Mouse (Mus musculus) kidney, postnatal 10 days (tissue): ENCODE data around the gene Etl4.

Experiments
- DNase-seq: peaks from one replicate; pipeline ENCODE4 v3.0.0; 2021; ENCODE audit warnings: mixed read lengths

Gene Etl4

DNA sequence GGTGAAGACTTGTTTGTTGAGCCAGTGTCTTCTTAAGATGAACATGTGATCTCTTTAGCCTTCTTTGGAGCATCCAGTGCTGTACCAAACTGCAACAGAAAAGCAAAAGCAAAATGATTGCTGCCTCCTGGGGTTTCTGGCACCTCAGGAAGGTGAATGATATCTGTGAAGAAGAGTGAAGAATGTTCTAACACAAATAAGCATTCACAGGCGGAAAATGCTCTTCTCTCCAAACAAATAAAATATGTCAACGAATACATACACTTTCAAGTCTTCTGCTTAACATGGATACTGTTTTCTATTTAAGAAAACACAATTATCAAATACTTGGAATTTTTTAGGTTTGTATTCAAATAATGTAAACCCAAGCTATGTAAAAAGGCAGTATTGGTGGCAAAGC, 678.3 kb downstream of the Etl4 start:
- no peak for DNase-seq

DNA sequence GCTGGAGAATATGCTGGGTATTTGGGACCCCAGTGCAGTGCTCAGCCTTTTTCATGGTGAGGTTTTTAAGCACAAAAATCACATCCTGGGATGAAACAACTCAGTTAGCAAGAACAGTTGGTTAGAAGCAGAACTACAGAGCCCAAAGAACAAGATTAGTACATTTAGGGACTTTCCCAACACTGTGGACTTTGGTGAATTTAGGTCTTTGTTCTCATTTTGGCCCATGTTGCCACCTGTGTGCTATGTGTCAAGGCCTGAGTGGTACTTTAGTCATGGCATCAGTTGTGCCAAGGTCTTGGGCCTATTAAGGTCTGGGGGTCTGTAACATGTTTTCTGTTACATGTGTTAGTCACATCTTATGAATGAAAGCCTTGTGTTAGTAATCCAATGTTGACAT, 679.1 kb downstream of the Etl4 start:
- DNase-seq = no peak

DNA sequence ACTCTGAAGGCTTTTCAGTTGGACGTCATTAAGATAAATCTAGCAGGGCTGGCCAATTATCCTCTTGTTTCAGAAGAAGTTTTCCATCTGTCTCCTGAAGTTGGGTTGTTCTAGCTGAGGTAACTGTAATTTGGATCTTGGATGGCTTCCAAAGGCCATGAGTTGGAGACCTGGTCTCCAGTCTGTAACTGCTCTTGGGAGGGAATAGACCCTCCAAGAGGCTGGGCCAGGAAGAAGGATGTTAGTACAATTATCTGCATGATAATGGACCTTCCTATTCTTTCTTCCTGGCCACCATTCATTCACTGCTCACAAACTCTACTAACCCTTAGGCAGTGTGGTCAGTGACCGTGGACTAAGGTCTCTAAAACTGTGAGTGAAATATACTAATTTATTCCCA, 684.5 kb downstream of the Etl4 start:
- DNase-seq = no peak

DNA sequence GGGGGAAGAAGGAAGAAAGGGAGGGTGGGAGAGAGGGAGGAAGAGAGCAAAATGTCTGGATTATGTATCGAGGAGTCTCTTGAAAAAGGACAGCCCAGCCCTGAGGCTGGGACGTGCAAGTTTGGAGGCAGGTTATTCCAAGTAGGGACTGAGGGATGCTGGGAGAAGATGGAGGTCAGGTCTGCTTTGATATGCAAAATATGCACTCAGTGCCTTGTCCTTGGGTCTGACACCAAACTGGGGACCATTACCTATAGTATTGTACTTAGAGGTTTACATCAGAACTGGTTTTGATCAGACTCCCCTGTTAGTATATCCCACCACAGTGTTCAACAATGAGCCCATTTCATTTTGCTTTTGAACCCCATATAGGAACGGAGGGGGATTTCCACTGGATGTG, 685.4 kb downstream of the Etl4 start:
- DNase-seq = no peak

DNA sequence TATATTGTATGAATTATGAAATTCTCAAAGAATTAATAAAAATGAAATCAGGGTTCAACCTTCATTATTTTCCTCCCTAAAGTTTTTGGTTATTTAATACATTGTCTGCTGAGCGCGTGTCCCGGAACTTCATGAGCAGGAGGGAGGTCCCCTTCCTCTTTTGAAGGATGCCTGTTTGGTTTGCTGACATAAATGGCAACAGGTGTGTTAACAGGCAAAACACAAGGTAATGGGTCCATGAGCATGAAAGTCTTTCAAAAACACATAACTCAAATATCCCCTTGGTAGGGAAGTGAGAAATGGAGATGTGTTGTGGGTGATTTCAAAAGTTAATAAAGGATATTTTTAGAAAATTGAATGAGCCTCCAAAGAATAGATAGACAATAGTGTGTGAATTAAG, 687.0 kb downstream of the Etl4 start:
- DNase-seq = no peak

DNA sequence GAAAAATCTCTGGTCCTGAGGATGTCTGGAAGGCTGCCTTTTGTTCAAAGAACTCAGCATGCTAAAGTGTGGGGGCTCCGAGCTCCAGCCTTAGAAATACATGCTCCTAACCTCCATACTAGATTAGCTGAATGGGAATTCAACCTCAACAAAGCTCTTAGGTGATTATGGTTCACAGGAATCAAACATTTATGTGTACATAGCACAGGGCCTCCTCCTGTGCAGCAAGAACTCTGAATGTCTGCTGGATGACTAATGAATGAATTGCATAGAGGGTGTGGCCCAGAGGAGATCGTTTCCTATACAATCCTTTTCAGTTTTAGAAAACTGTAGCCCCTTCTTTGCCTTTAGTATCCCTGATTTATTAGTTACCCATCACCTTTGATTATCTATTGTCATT, 687.6 kb downstream of the Etl4 start:
- DNase-seq = no peak

DNA sequence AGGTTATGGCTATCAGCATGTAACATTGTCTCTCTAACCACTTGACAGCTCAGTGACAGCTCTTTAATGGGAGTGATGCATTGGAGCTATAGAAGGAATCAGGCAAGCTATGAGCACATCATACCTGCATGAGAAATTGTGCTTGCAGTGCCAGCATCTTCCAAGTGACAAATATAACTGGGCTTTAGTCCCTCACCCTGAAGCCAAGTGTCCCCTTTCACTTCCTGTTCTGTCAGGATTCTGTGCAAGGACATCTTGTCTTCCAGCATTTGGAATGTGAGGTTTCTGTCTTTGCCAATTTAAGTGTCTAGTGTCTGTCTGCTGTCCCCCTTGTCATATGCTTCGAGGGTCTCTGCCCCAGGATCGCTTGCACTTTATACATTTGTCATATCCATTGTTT, 693.1 kb downstream of the Etl4 start:
- no peak for DNase-seq

DNA sequence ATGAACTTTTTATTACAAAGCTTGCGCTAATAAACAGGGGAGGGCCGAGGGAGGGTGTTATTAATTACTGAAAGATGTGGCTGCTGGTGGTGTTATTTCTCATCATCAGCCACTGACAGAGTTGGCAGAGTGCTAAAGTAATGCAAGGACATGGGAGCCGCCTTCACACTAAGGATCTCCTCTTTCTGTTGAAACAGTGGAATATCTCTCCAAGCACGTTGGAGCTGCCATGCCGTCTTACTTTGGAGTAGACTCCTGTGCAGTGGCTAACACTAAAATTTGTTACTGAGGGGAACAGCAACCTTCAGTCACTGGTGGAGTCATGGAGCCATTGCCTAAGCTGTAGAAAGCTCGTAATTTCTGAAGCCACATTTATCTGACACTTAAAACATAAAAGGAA, 694.0 kb downstream of the Etl4 start:
- no peak for DNase-seq

DNA sequence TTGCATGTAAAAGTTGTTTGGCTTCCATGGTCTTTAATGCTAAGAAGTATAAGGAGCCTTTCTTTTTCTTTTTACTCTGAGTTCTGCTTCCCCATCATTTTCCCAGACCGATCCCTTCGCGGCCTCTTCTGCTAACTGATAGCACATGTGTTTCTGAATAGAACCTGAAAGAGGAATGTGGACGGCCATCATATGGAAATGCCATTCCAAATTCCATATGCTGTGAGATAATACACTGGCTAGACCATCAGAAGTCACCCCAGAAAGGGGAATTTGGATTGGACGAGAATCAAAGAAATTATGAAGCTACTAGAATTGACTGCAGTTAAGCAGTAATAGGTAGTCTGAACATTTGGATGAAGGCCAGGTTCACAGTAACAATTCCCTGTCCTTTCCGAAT, 694.4 kb downstream of the Etl4 start:
- DNase-seq = no peak

DNA sequence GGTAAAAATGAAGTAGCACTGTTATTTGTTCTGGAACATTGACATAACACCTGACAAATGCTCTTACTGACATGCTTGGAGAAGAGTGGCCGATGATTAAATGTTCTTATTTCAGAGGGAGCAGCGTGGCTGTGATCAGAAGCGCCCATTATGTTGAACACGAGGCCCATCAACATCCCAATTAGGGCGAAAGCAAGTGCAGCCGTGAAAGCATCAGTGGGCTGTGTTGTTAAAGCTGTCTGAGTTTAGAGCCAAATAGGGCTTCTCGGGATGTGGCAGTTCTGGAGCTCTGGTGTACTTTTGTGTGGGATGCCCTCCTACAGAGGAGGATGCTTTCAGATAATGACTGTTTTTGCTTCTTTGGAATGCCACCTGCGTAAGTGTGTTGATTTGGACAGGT, 699.6 kb downstream of the Etl4 start:
- DNase-seq = no peak

DNA sequence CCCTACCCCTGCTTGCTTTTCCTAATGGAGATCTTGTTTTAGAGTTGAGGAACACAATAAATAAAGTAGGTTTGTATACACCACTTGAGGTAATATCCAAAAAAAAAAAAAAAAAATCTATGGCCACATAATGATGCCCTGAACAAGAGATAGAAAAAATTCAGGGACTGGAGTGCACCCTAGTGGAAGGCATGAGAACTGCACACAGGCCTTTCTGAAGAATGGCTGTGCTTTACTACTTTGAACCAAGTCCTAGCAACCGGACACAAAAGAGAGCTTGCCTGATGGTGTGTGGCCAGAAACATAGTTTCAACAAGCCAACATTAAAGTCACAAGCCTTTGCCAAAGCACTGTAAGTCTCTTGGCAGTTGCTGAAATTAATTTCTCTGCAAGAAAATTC, 706.4 kb downstream of the Etl4 start:
- DNase-seq = peak; percentile 80

DNA sequence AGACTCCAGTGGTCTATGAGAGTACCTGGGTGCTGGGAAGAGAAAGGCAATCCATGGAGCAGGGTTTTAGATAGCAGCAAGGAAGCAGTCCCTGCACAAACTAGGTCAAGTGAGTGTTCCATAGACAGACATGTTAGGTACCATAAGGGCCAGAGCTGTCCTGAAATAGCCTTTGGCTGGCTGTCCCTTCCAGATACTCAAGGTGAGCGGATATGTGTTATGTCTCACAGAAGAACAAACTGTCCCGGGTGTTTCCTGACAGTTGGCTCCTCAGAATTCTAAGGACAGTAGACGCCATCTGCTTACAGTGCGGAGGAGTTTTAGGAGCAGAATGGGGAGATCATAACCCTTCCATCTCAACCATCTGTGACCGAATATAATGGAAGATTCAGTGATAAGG, 708.8 kb downstream of the Etl4 start:
- no peak for DNase-seq

DNA sequence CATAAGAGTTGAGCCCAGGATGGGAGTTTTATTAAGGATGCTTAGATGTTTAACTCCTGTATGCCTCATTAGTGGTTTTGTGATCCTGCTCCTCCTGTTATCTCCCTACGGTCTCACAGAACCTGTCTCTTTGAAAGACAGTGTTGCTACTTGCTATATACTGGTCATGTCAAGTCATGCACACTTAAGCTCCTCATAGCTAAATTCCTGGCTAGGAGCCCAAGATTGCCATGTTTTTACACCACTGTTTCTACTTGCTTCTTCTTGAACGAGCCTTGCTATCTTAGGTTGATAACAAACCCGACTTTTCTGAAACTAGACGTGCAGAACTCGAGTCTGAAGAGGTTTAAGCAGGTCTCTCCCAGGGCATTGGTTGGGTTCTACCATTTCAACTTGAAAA, 710.3 kb downstream of the Etl4 start:
- DNase-seq = no peak

DNA sequence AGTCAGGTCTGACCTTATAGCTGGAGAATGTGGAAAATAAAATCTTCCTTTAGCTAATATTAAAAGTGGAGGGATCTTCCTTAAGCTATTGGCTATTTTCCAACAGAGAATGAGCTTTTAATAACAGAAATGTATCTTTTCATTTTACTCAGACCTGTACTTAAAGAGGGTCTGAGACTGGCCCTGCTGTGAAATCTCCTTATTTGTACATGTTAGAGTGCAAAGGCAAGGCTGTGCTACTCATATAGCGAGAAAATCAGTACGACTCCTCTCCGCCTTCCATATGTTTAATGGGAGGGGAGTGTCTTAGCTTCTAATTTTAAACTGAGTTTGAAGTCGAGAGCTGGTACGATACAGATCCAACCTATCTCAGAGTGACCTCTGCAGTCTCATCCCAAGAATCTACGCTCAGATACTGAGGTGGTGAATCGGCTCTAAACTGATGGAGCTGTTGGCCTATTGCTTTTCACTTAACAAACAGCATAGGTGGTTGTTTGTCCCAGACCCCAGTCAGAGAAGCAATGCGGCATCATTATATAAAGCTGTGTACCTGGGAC, 719.7 kb downstream of the Etl4 start:
- DNase-seq = no peak

DNA sequence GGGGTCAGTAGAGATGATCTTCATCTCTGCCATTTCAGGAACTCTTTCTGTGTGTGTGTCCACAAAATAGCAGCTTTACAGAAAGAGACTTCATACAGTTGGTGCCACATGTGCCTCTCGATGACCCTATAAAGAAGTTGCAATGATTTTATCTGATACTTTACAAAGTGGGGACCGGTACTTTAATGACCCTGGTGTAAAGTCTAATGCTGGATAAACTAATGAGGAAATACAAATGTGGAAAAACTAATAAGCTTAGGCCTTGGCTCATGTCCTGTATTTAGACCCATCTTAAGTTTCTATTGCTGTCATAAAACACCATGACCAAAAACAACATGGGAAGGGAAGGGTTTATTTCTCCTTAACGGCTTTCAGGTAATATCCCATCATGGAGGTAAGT, 729.0 kb downstream of the Etl4 start:
- DNase-seq = no peak

DNA sequence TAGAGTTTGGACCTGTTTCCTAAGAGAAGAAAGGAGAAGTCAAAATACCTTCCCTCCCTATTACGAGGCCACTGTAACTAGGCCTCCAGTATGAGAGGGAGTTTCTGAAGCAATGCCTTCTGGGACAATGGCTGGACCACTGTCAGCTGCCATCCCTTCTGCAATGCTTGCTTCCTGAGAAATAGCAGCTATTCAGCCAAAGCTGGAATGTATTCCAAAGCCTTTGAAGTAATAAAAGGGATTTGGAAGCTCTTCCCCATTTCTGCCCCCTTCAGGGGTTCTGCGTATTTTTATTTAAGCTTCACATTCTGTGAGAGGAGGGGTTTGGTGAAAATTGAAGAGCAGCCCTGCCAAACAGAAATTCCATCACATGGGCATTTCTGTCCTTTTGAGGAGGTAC, 730.1 kb downstream of the Etl4 start:
- DNase-seq = no peak

DNA sequence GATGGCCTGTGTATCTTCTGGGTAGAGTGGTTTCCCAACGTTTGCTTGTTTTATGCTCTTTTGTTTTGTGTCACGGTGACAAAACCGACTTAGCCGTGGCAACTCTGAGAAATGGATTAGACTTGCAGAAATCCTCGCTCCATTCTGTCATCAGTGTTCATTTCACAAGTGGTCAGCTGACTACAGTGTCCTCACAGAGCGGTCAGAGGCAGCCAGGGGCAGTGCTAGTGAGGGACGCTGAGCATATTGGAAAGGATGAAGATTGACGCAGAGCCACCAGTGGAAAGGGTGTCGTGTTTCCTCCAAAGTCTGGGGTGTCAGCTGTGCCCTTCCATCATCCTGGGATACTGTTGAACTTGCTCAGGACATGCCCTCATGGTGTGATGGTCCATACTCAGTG, 733.2 kb downstream of the Etl4 start:
- DNase-seq = no peak

DNA sequence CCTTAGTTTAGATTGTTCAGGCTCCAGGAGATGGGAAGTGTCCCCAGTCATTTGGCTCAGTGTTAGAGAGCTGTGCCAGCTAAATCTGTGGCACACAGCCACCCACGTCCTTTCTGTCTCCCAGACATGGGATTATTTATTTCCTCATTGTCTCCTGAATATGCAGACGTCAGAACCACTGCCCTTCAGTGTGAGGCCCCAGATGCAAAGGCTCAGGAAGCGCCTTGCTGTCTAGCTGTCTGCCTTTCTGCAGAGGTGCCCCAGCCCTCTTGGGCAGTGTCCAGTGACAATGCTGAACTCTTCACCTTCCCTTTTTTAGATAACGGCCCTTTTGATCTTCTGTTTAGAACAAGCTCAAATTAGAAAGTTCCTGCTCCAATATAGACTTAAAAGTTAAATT, 740.2 kb downstream of the Etl4 start:
- DNase-seq = peak; percentile 70

DNA sequence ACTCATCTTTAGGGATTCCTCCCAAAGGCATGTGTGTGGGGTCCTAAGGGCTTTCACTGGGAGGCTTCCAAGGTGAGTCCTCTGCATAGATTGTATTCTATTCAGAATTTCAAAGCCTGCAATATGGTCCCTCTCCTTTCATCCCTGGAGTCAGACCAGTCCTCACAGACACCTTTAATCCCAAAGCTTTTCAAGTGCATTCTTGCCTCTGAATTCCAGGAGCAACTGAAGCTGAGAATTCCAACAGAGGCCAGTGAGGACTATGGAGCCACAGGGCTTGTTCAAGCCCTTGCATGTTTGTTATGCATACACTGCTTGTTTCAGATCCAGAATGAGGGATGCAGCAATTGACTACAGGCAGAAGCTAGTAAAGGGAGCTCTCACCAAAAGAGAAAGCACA, 743.5 kb downstream of the Etl4 start:
- no peak for DNase-seq

DNA sequence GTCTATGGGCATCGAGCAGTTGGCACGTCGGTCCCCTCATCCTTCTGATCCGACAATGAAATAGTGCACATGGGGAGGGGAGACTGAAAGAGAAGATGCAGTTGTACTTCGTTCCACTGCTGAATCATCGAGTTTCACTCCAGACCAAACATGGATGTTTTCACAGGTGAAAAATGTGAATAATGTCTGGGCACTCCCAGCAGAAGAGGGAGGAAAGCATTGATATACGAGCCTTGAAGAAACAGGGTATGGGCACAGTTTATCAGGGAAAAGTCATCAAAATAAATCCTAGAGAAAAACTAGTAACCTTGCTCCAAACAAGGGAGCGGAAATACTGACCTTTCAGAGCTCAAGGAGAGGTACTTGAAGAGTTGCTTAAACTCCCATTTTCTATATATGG, 744.5 kb downstream of the Etl4 start:
- no peak for DNase-seq

DNA sequence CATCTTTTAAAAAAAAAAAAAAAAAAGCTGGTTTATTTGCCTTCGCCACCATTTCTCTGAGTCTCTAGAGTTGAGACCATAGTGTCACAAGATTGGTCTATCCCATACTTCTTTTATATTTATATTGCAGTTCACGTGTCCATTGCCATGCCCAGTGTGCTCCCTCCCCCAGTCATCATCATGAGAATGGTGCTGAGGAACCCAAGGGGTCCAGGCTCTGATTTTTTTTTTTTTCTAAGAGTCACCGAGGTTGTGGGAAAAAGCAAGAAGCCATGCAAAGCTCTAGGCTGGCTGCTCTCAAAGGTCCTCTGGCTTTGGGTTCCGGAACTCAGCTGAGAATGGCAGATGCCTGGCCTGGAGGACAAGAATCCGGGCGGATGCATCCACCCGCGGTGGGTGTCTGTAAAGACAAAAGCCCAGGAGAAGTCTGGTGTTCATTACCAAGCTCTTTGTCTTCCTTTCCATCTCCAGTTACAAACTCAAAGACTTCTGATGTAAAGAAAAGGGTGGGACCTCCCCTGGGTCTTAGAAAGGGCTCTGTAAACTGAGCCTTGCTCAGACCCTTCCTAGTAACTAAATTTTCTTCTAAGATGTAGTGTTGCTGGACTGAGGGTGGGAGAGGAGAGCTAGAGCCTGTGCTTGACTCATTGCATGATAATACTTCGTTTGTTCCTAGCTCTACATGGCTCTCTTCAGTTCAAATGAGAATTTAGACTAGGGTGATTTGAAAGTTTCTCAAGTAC, 745.2 kb downstream of the Etl4 start:
- DNase-seq = no peak

DNA sequence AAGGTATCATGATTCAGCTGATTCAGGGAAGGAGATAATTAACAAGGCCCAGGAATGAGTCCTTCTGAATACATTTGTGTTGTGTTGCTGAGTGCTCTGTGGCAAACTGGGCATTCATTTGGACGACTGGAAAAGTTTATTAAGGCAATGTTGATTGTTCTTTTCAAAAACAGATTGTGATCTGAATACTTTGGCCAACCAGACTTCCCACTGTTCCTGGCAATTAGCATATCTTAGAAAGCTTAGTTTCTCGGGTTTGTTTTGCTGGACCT, 745.7 kb downstream of the Etl4 start:
- DNase-seq = no peak

DNA sequence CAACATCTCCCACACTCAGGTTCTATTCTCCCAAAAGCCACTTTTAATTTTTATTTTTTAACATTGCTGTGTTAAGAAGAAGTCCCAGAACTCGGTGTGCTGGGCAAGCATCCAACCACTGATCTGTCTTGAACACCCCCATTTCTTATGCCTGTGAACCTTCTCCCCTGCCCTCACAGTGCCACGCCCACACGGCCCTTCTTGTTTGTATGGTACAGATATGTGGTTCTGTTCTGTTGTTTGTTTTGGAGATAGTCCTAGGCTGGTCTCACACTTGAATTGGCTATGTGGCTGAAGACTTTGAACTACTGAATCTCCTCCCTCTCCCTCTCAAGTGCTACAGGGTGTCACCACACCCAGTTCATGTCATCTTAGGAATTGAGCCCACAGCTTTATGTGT, 748.3 kb downstream of the Etl4 start:
- DNase-seq = peak; percentile 35

DNA sequence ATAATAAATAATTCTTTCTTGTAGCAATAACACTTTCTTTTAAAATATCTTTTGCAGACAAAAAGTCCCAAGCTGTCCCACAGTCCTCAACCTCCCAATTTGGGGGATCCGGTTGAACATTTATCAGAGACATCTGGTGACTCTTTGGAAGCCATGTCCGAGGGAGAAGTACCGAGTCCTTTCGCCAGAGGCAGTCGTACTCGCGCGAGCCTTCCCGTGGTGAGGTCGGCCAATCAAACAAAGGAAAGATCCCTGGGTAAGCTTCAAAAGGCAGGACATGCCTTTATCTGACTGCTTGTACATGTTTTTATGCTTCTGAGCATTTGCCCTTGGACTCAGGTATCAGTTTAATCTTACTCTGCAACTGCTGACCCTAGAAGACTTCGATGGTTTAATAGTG, 752.3 kb downstream of the Etl4 start:
- DNase-seq = no peak

DNA sequence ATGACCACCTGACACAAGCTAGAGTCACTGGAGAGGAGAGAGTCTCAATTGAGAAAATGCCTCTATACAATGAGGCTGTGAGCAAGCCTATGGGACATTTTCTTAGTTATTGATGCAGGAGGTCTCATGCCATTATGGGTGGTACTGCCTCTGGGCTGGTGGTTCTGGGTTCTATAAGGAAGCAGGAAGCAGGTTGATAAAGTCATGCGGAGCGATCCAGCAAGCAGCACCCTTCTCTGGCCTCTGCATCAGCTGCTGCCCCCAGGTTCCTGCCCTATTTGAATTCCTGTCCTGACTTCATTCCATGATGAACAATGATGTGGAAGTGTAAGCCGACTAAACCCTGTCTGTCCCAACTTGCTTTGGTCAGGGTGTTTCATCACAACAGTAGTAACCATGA, 753.1 kb downstream of the Etl4 start:
- no peak for DNase-seq
